Mouse (Mus musculus) neural tube, embryonic 12.5 days (tissue): Measurements from ENCODE around the gene Tmpo. TPM values are rescaled to one million over a fixed set of nuclear protein-coding genes. Genes with fewer than 3 reads are reported as not detected.

Experiments used
- polyA plus RNA-seq: library from polyadenylated mRNA; unstranded; fragments of >200 nt; fragmentation: Nextera tagmentation; extraction: Ambion mirVana; gene quantifications from 2 replicates; pipeline ENCODE4 v1.2.1, GENCODE M21; 2016

Tmpo gene
- polyA plus RNA-seq, 1 experiment from 2014 or later: 292 TPM

Other genes starting within 250 kb of the Tmpo start
- gene Apaf1, start 98.5 kb downstream of the Tmpo start, polyA plus RNA-seq: 27.5 and 30.2 TPM in 2 replicates
- 27.2 and 27.3 TPM in 2 replicates for gene Ikbip, start 98.4 kb downstream of the Tmpo start, polyA plus RNA-seq
- gene Slc25a3, start 57.3 kb downstream of the Tmpo start, polyA plus RNA-seq: 415 and 417 TPM in 2 replicates